Mouse (Mus musculus): ENCODE measurements around the gene Bri3bp. TPM values are rescaled to one million over a fixed set of nuclear protein-coding genes. Genes with fewer than 3 reads are reported as not detected.
A peak's percentile ranks its signal among the peaks of the same experiment; 100 is the strongest.

Gene Bri3bp
- polyA plus RNA-seq, 2 experiments = 15.0 to 30.0 TPM

DNA sequence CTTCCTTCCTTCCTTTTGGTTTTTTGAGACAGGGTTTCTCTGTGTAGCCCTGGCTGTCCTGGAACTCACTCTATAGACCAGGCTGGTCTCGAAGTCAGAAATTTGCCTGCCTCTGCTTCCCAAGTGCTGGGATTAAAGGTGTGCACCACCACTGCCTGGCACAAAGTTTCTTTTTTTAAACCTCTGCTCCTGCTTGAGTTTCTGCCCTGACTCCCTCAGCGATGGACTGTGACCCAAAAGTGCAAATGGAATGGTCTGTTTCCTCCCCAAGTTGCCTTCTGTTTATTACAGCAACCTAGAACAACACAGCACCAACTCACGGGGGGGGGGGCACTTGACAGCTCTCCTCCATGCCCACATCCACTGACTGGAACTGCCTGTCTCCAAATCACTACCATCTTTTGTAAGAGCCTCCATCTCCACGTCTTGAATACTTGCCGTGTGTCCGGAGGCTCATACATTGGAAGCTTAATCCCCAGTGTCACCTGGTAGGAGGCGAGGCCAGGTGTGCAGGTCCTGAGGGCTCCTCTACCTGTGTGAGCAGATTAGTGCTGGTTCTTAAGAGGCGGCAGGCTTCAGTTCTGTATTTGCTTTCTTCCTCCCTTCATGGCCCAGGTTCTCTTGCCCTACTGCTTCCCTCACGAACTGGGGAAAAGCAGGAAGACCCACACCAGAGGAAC, 31.6 kb downstream of the Bri3bp start:
- H3K4me1 ChIP-seq (ENCODE audit: control insufficient read depth, insufficient read depth, low read length) = peaks cover 16% of the 10 kb centered on the region
- H3K36me3 ChIP-seq (ENCODE audit: control insufficient read depth, insufficient read depth, low read length) = no peaks in the 10 kb centered on the region
- H3K4me3 ChIP-seq (replicated peaks; ENCODE audit: low read length) = no peak overlapping the region
- no peaks in the 10 kb centered on the region for H3K27me3 ChIP-seq (ENCODE audit: control insufficient read depth, insufficient read depth, low read length)
- no peak overlapping the region for H3K27ac ChIP-seq (replicated peaks; ENCODE audit: low read depth, low read length)
- no peaks in the 10 kb centered on the region for H3K9me3 ChIP-seq (ENCODE audit: control insufficient read depth, low read length)
- no peak overlapping the region for H3K4me2 ChIP-seq (replicated peaks; ENCODE audit: low read depth, low read length, severe bottlenecking)
- ATAC-seq (ENCODE audit: low FRiP score, low read depth) (no peak), DNase-seq (ENCODE audit: low spot score) (no peak)
- WGBS = 75% methylated on average over 9 of the region's 9 CpGs
- TF ChIP-seq POLR2A (IDR thresholded peaks at IDR 0.05; ENCODE audit: borderline replicate concordance, extremely low read depth, insufficient read depth, insufficient read length) = no peak
- H3K9ac ChIP-seq (ENCODE audit: low read depth, low read length, severe bottlenecking) = no peak overlapping the region

DNA sequence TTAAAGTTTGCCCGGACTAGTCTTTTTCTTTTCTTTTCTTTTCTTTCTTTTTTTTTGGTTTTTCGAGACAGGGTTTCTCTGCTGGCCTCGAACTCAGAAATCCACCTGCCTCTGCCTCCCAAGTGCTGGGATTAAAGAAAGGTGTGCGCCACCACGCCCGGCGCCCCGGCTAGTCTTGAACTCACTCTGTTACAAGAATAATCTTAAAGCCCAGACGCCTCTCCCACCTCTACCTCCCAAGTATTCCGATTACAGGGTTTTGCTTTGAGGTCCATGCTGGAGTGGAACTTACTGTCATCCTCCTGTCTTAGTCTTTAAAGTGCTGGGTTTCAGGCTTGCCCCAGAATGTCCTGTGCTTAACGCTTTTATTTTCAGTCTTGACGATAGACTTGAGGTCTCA, 33.7 kb downstream of the Bri3bp start:
- Histone ChIP-seq H3K4me1 (ENCODE audit: control insufficient read depth, insufficient read depth, low read length) (peaks cover 17% of the 10 kb centered on the region), H3K4me3 (replicated peaks; ENCODE audit: low read length) (peak overlapping the region; percentile 66), H3K27ac (replicated peaks; ENCODE audit: low read depth, low read length) (no peak overlapping the region), H3K36me3 (ENCODE audit: control insufficient read depth, insufficient read depth, low read length) (0 out of 2 replicates have a peak, but pooled peaks cover 4% of the 10 kb centered on the region), H3K4me2 (replicated peaks; ENCODE audit: low read depth, low read length, severe bottlenecking) (peak overlapping the region; percentile 78), H3K9ac (ENCODE audit: low read depth, low read length, severe bottlenecking) (peak overlapping the region; percentile 66), H3K9me3 (ENCODE audit: control insufficient read depth, low read length) (no peaks in the 10 kb centered on the region), H3K27me3 (ENCODE audit: control insufficient read depth, insufficient read depth, low read length) (no peaks in the 10 kb centered on the region)
- TF ChIP-seq POLR2A (IDR thresholded peaks at IDR 0.05; ENCODE audit: borderline replicate concordance, extremely low read depth, insufficient read depth, insufficient read length) = no peak
- WGBS = 55% methylated on average over 12 of the region's 12 CpGs
- no peak for ATAC-seq (ENCODE audit: low FRiP score, low read depth)
- no peak for DNase-seq (ENCODE audit: low spot score)

DNA sequence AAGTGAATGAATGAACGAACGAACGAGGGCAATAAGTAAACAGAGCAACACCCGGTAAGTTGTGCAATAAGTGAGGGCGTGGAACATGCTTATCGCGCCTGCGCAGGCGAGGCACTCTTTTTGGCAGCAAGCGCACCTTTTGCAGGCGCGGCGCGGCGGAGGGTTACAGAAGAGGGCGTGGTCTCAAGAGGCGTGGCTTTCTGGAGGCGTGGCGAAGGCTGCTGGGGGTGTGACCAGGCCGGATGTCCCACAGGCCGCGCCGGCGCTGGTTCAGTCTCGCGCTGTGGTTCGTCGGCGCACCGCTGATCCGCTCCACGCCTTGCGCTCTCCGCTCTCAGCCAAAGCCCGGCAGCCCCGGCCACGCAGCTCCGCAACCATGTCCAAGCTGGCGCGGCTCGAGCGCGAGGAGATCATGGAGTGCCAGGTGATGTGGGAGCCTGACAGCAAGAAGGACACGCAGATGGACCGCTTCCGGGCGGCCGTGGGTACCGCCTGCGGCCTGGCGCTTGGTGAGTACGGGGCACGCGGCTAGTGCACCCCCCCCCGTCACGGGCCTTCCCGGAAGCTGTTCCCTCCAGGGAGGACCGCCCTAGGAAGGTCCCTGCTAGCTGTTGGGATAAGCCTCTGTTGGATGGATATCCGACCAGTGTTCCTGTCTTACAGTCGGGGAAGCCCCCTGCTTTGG, 34.4 kb downstream of the Bri3bp start, which contains the start of gene Aacs:
TSS of gene Aacs (plus strand) at position 214 of the 685 bp plus-strand sequence.
- 2% methylated on average over 28 of the region's 60 CpGs for whole genome bisulfite sequencing
- peak; percentile 96 for ATAC-seq (ENCODE audit: low FRiP score, low read depth)
- peak; percentile 95 for DNase-seq (ENCODE audit: low spot score)
- Histone ChIP-seq H3K27me3 (ENCODE audit: control insufficient read depth, insufficient read depth, low read length) (no peaks in the 10 kb centered on the region), H3K4me1 (ENCODE audit: control insufficient read depth, insufficient read depth, low read length) (peaks cover 17% of the 10 kb centered on the region), H3K36me3 (ENCODE audit: control insufficient read depth, insufficient read depth, low read length) (peaks cover 7% of the 10 kb centered on the region; the same call in 1 of the 2 replicates), H3K9ac (ENCODE audit: low read depth, low read length, severe bottlenecking) (peak within 1 kb of the TSS; percentile 66), H3K4me2 (replicated peaks; ENCODE audit: low read depth, low read length, severe bottlenecking) (peak within 1 kb of the TSS; percentile 78), H3K27ac (replicated peaks; ENCODE audit: low read depth, low read length) (0 out of 2 replicates have a peak within 1 kb of the TSS, but pooled peaks have one; percentile 39), H3K9me3 (ENCODE audit: control insufficient read depth, low read length) (no peaks in the 10 kb centered on the region), H3K4me3 (replicated peaks; ENCODE audit: low read length) (peak within 1 kb of the TSS; percentile 66)
- 0 out of 2 replicates have a peak, but pooled peaks have one; percentile 53 for TF ChIP-seq POLR2A (IDR thresholded peaks at IDR 0.05; ENCODE audit: borderline replicate concordance, extremely low read depth, insufficient read depth, insufficient read length)

DNA sequence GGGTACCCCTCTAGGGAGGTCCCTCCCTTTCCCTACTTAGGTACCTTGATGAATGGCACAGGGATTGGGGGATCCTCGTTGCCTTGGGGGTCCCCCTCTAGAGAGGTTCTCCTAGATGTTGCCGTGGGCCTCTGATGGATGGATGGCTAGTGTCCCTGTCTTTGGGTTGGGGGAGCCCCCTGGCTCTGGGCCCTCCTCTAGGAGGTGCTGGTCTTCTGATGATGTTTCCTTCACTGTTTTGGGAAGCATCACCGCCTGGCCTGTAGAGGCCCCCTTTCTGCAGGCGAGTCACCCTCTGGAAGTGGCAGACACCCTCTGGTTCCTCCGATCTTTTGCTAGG, 34.9 kb downstream of the Bri3bp start:
- H3K27ac ChIP-seq (replicated peaks; ENCODE audit: low read depth, low read length) = 0 out of 2 replicates have a peak overlapping the region, but pooled peaks have one; percentile 39
- no peak for DNase-seq (ENCODE audit: low spot score)
- H3K9ac ChIP-seq (ENCODE audit: low read depth, low read length, severe bottlenecking) = peak overlapping the region; percentile 66
- WGBS = 7% methylated on average over 5 of the region's 5 CpGs
- ATAC-seq (ENCODE audit: low FRiP score, low read depth) = peak; percentile 8; the same call in 1 of the 2 replicates
- H3K4me1 ChIP-seq (ENCODE audit: control insufficient read depth, insufficient read depth, low read length) = peaks cover 17% of the 10 kb centered on the region
- H3K4me3 ChIP-seq (replicated peaks; ENCODE audit: low read length) = peak overlapping the region; percentile 66
- peaks cover 7% of the 10 kb centered on the region; the same call in 1 of the 2 replicates for H3K36me3 ChIP-seq (ENCODE audit: control insufficient read depth, insufficient read depth, low read length)
- TF ChIP-seq POLR2A (IDR thresholded peaks at IDR 0.05; ENCODE audit: borderline replicate concordance, extremely low read depth, insufficient read depth, insufficient read length) = no peak
- H3K4me2 ChIP-seq (replicated peaks; ENCODE audit: low read depth, low read length, severe bottlenecking) = peak overlapping the region; percentile 78
- H3K27me3 ChIP-seq (ENCODE audit: control insufficient read depth, insufficient read depth, low read length) = no peaks in the 10 kb centered on the region
- H3K9me3 ChIP-seq (ENCODE audit: control insufficient read depth, low read length) = no peaks in the 10 kb centered on the region

DNA sequence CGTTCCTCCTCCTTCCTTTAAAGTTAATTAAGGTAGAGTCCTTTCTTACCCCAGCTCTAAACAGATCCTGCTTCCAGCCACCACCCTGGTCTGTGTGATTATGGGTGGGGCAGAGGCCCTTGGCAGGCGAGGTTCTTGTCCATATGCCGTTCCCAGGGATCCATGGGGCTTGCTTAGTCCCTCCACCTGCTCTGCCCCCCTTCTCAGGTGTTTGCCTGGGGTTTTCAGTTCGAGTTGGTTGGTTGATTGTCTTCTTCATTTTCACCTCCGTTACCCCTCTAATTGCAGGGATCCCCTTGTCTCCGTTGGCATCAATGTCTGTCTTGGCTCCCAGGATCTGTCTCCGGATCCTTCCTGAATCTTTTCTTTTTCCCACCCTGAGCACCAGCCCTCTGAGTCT, 35.4 kb downstream of the Bri3bp start:
- TF ChIP-seq POLR2A (IDR thresholded peaks at IDR 0.05; ENCODE audit: borderline replicate concordance, extremely low read depth, insufficient read depth, insufficient read length) = no peak
- 49% methylated on average over 7 of the region's 7 CpGs for WGBS
- peaks cover 17% of the 10 kb centered on the region for H3K4me1 ChIP-seq (ENCODE audit: control insufficient read depth, insufficient read depth, low read length)
- H3K9me3 ChIP-seq (ENCODE audit: control insufficient read depth, low read length) = no peaks in the 10 kb centered on the region
- H3K9ac ChIP-seq (ENCODE audit: low read depth, low read length, severe bottlenecking) = peak overlapping the region; percentile 66
- no peaks in the 10 kb centered on the region for H3K27me3 ChIP-seq (ENCODE audit: control insufficient read depth, insufficient read depth, low read length)
- H3K27ac ChIP-seq (replicated peaks; ENCODE audit: low read depth, low read length) = no peak overlapping the region
- DNase-seq (ENCODE audit: low spot score) (no peak), ATAC-seq (ENCODE audit: low FRiP score, low read depth) (no peak)
- H3K4me3 ChIP-seq (replicated peaks; ENCODE audit: low read length) = peak overlapping the region; percentile 66
- H3K4me2 ChIP-seq (replicated peaks; ENCODE audit: low read depth, low read length, severe bottlenecking) = peak overlapping the region; percentile 78
- peaks cover 10% of the 10 kb centered on the region; the same call in 1 of the 2 replicates for H3K36me3 ChIP-seq (ENCODE audit: control insufficient read depth, insufficient read depth, low read length)
